Mouse (Mus musculus) macrophage (primary cell): ENCODE data around the gene Nf2. TPM values are rescaled to one million over a fixed set of nuclear protein-coding genes. Genes with fewer than 3 reads are reported as not detected.

Experiments used
- H3K27ac ChIP-seq: fragments of 350-480 bp; formaldehyde crosslinking; 2 replicates; pipeline ENCODE4 v1.9.0; 2021
- H3K36me3 ChIP-seq: fragments of 350-480 bp; formaldehyde crosslinking; 2 replicates; pipeline ENCODE4 v1.9.0; 2021; ENCODE audit errors: inconsistent target
- H3K4me3 ChIP-seq: fragments of 350-480 bp; formaldehyde crosslinking; 2 replicates; pipeline ENCODE4 v1.9.0; 2021; ENCODE audit errors: inconsistent target
- H3K79me2 ChIP-seq: fragments of 350-480 bp; formaldehyde crosslinking; 2 replicates; pipeline ENCODE4 v1.9.0; 2021; ENCODE audit errors: inconsistent target
- WGBS: methylation state at CpG from one replicate; pipeline ENCODE4 v1.1.7; 2026; ENCODE audit warnings: inconsistent platforms; ENCODE audit not compliant: missing documents; 5-methylcytosine and 5-hydroxymethylcytosine counted together
- polyA plus RNA-seq: library from polyadenylated mRNA; stranded (reverse); fragments of 250-400 nt; gene quantifications from 3 replicates; pipeline ENCODE4 v1.2.4, GENCODE M21; 2018; ENCODE audit warnings: inconsistent platforms

Gene Nf2
- polyA plus RNA-seq, 1 experiment from 2014 or later, result 60.3 TPM

- Histone ChIP-seq H3K27ac (no peak overlapping the region), H3K4me3 (no peak overlapping the region), H3K79me2 (no peaks in the 10 kb centered on the region), H3K36me3 (no peaks in the 10 kb centered on the region)
- WGBS, result 50% methylated on average over 2 of the region's 2 CpGs
Measured at GRCm38 (mm10) chr11:4858416-4858815, 9.1 kb upstream of the Nf2 start.

DNA sequence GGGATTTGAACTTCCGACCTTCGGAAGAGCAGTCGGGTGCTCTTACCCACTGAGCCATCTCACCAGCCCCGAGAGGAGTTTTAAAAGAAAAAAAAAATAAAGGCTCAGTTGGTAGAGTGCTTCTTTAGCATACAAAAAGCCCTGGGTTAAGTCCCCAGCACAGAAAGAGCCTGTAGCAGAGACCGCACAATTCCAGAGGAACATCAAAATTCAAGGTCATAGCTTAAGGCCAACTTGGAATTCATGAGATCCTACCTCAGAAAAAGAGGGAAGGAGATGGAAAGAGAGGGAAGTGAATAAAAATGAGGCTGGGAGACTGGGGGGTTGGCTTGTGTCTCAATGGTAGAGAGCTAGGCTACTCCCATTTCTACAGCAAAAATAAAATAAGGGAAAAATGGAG is 4.8 kb upstream of the Nf2 start:
- 94% methylated on average over 5 of the region's 5 CpGs for WGBS
- Histone ChIP-seq H3K4me3 (no peak overlapping the region), H3K79me2 (no peaks in the 10 kb centered on the region), H3K36me3 (no peaks in the 10 kb centered on the region), H3K27ac (no peak overlapping the region)

DNA sequence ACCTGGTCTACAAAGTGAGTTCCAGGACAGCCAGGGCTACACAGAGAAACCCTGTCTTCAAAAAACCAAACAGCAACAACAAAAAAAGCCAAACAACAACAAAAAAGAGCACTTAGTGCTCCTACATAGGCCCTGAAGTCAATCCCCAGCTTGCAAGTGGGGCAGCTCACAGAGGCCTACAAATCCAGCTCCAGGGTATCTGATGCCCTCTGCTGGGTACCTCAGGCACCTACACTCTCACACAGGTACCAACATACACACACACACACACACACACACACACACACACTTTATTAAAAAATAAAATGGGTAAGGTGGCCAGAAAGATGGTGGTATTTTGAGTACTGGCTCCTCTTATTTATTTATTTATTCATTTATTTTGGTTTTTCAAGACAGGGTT is 3.7 kb upstream of the Nf2 start:
- Histone ChIP-seq H3K36me3 (no peaks in the 10 kb centered on the region), H3K27ac (no peak overlapping the region), H3K79me2 (peaks cover 8% of the 10 kb centered on the region; the same call in 1 of the 2 replicates), H3K4me3 (no peak overlapping the region)

- H3K36me3 ChIP-seq, result no peaks in the 10 kb centered on the region
- 90% methylated on average over 2 of the region's 2 CpGs for WGBS
- H3K27ac ChIP-seq, result peak overlapping the region; percentile 43; the same call in 1 of the 2 replicates
- peaks cover 34% of the 10 kb centered on the region for H3K79me2 ChIP-seq
- H3K4me3 ChIP-seq, result peak overlapping the region; percentile 37; the same call in 1 of the 2 replicates
Measured at GRCm38 (mm10) chr11:4850404-4850803, 1.1 kb upstream of the Nf2 start.

DNA sequence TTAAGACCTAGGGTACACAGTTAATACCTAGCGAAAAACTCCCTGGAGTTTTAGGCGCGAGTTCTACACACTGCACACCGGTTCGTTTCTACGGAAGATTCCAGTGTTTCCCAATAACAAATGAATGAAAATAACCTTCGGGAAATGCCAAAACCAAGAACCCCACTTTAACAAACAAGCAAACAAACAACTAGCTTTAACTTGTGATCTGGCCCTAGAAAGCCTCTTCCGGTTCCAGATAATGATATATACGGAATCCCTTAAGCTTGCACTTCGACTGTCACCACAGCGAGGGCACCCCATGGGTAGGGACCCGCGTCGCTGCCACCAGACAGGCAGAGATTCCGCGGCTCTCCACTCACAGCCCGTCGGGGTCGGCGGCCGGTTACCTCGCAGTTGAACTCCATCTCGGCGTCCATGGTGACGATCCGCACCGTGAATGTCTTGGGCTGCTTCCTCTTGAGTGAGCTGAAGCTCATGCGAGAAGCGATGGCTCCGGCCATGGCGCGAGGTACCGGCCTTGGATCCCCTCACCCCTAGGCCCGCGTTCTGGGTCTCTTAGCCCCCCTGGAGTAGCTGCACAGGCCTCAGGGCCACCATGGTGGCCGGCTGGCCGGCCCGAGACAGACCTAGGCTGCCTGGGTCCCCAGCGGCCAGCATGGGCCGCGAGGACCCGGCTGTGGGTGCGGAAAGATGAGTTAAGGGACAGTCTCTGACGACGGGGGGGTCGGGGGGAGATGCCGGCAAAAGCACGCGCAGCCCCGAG is 670 bp downstream of the Nf2 start:
- H3K79me2 ChIP-seq, result peaks cover 48% of the 10 kb centered on the region
- H3K36me3 ChIP-seq, result no peaks in the 10 kb centered on the region
- H3K27ac ChIP-seq, result peak overlapping the region; percentile 42
- WGBS, result 1% methylated on average over 46 of the region's 50 CpGs
- peak overlapping the region; percentile 63 for H3K4me3 ChIP-seq

GRCm38 (mm10) chr11:4840942-4841526 is 8.3 kb downstream of the Nf2 start:
- Histone ChIP-seq H3K36me3 (no peaks in the 10 kb centered on the region), H3K79me2 (peaks cover 95% of the 10 kb centered on the region), H3K4me3 (no peak overlapping the region), H3K27ac (no peak overlapping the region)
- 18% methylated on average over 3 of the region's 3 CpGs for WGBS

DNA sequence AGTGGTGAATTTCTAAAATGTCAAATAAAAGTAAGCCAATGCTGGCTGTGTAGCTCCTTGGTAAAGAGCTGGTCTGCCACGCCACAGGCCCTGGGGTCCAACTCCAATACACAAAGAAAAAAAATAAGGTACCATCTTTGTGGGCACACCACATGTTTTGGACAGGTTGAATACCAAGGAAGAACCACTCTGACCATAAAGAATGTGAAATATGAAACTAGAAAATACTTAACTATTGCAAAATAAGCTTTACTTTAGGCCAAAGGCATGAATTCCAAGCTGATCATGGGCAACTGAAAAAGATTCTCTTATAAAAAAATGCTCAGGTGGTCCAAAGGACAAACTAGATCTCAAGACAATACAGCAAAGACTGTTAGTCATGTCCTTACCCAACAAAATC is 11.1 kb downstream of the Nf2 start:
- 100% methylated on average over 1 of the region's 1 CpGs for WGBS
- Histone ChIP-seq H3K36me3 (no peaks in the 10 kb centered on the region), H3K27ac (no peak overlapping the region), H3K79me2 (peaks cover 93% of the 10 kb centered on the region), H3K4me3 (no peak overlapping the region)

GRCm38 (mm10) chr11:4837342-4837741 is 12.0 kb downstream of the Nf2 start:
- H3K79me2 ChIP-seq, result peaks cover 93% of the 10 kb centered on the region
- H3K4me3 ChIP-seq, result no peak overlapping the region
- no peaks in the 10 kb centered on the region for H3K36me3 ChIP-seq
- WGBS, result 67% methylated on average over 5 of the region's 5 CpGs
- no peak overlapping the region for H3K27ac ChIP-seq

DNA sequence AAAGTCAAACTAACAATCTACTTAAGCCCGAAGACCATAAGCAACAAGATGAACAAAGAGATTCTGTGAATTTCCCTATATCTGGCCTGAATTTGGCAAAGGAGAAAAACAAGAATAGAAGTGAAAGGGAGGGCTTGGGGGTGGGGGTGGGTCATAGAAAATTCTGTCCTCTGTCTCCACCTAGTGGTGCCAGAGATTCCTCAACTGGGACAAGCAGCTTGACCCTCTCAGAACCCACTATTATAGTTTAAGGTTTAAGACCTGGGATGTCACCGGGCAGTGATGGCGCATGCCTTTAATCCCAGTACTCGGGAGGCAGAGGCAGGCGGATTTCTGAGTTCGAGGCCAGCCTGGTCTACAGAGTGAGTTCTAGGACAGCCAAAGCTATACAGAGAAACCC is 12.6 kb downstream of the Nf2 start:
- Histone ChIP-seq H3K4me3 (no peak overlapping the region), H3K27ac (no peak overlapping the region), H3K79me2 (peaks cover 93% of the 10 kb centered on the region), H3K36me3 (no peaks in the 10 kb centered on the region)
- 46% methylated on average over 4 of the region's 6 CpGs for WGBS

DNA sequence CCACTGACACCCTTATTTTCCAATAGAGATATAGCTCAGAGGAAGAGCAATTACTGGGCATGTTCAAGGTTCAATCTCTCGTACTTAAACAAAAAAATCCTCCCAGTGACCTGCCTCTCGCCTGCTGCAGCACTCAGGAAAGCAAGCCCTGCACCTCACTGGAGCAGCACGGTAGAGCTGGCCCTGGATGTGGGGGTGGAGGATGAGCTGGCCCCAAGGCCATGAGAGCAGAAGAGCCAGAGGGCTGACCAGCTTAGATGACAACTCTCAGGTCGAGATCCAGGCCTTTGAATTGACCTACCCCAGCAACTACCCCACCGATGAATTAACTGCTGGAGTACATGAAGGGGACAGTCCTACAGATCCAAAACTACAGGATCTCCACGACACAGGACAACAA is 13.9 kb downstream of the Nf2 start:
- Histone ChIP-seq H3K79me2 (peaks cover 93% of the 10 kb centered on the region), H3K27ac (no peak overlapping the region), H3K4me3 (no peak overlapping the region), H3K36me3 (no peaks in the 10 kb centered on the region)
- 98% methylated on average over 6 of the region's 6 CpGs for WGBS

- WGBS, result 70% methylated on average over 3 of the region's 3 CpGs
Measured at GRCm38 (mm10) chr11:4833295-4833939, 15.9 kb downstream of the Nf2 start.

GRCm38 (mm10) chr11:4831066-4831465 is 18.3 kb downstream of the Nf2 start:
- H3K27ac ChIP-seq, result no peak overlapping the region
- H3K36me3 ChIP-seq, result peaks cover 8% of the 10 kb centered on the region; the same call in 1 of the 2 replicates
- no peak overlapping the region for H3K4me3 ChIP-seq
- H3K79me2 ChIP-seq, result peaks cover 89% of the 10 kb centered on the region

More at GRCm38 (mm10) chr11:4833295-4833939, 15.9 kb downstream of the Nf2 start:
- Histone ChIP-seq H3K36me3 (peaks cover 8% of the 10 kb centered on the region; the same call in 1 of the 2 replicates), H3K27ac (peak overlapping the region; percentile 75), H3K79me2 (peaks cover 93% of the 10 kb centered on the region), H3K4me3 (no peak overlapping the region)

GRCm38 (mm10) chr11:4827916-4828315 is 21.4 kb downstream of the Nf2 start:
- Histone ChIP-seq H3K27ac (no peak overlapping the region), H3K4me3 (no peak overlapping the region), H3K79me2 (peaks cover 78% of the 10 kb centered on the region), H3K36me3 (peaks cover 8% of the 10 kb centered on the region; the same call in 1 of the 2 replicates)
- WGBS, result 95% methylated on average over 2 of the region's 2 CpGs

DNA sequence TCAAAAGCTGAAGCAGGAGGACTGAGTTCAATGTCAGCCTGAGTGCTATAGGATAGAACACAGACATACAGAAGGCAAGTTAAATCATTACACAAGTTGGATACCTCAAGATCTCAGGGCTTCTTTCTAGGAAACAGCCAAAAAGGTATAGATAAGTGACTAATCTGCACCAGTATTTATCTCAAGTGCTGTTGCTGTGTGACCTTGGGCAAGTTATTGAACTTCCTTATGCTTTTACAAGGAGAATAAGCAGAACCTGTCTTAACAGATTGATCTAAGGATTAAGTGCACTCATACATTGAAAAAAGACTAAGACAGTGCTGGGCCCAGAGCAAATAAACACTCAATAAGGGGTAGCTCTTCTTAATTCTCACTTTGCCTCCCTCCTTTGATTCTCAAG is 22.0 kb downstream of the Nf2 start:
- no peak overlapping the region for H3K4me3 ChIP-seq
- H3K79me2 ChIP-seq, result peaks cover 72% of the 10 kb centered on the region
- peaks cover 8% of the 10 kb centered on the region; the same call in 1 of the 2 replicates for H3K36me3 ChIP-seq
- no peak overlapping the region for H3K27ac ChIP-seq

DNA sequence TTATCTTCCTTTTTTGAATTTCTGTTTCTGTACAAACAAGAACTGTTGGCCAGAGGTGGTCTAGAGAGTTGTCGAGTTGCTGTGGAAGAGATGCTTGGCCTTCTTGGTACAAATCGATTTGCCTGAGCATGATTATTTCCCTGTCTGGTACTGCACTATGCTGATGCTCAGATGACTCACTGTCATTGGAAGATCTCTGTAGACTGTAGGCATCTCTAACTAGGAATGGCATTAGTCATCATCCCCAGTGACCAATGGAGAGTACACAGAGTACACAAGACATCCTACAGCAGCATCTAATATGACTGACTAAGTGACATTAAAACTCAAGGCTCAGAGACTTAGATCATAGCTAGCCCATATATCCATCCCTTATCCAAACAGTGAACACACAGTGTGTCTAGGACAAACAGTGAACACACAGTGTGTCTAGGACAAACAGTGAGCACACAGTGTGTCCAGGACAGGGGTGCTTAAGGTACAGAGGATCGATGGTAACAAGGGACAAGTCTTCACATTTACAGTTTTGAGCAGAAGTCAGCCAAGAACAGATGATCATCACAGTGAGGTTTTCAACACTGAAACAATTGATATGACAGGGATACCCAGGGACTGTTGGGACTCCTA is 23.1 kb downstream of the Nf2 start:
- 94% methylated on average over 3 of the region's 3 CpGs for WGBS
- H3K4me3 ChIP-seq, result no peak overlapping the region
- H3K79me2 ChIP-seq, result peaks cover 67% of the 10 kb centered on the region
- H3K27ac ChIP-seq, result no peak overlapping the region
- peaks cover 8% of the 10 kb centered on the region; the same call in 1 of the 2 replicates for H3K36me3 ChIP-seq
